Mouse (Mus musculus): ENCODE measurements at regions not wholly inside any gene's neighbourhood (a gene's known extent, or its start where the extent isn't known, plus 50 kb on each side); places are given as distances from the start of the nearest gene placed in this dataset.

GRCm38 (mm10) chr16:73613017-73613416, 798.6 kb downstream of the Robo2 start:
- H3K9ac ChIP-seq (ENCODE audit: control insufficient read depth, low read depth, low read length, poor library complexity, severe bottlenecking), result no peak overlapping the region
- H3K27ac ChIP-seq (ENCODE audit: control insufficient read depth, low read depth, low read length), result no peak overlapping the region
- H3K9me3 ChIP-seq (replicated peaks; ENCODE audit: insufficient read depth, low read length), result no peaks in the 10 kb centered on the region
- no peaks in the 10 kb centered on the region for H3K79me2 ChIP-seq (ENCODE audit: control insufficient read depth, insufficient read depth, low read length, poor library complexity)
- no peak for DNase-seq (ENCODE audit: low read depth, low spot score)
- H3K36me3 ChIP-seq (ENCODE audit: control insufficient read depth in 1 of 2, insufficient read depth in 2 of 2, low read length in 2 of 2), result no peaks in the 10 kb centered on the region
- H3K4me3 ChIP-seq (ENCODE audit: control insufficient read depth in 1 of 2, insufficient read depth in 1 of 2, low read depth in 2 of 2, low read length in 2 of 2), result no peak overlapping the region
- no peaks in the 10 kb centered on the region for H3K27me3 ChIP-seq (ENCODE audit: control insufficient read depth in 1 of 2, insufficient read depth in 2 of 2, low read length in 2 of 2)
- TF ChIP-seq UBTF (IDR thresholded peaks at IDR 0.05; ENCODE audit: borderline replicate concordance, insufficient read depth, low read depth, low read length), result no peak
- TF ChIP-seq KAT2A (conservative IDR thresholded peaks at IDR 0.05; ENCODE audit: low read depth, low read length), result no peak
- TF ChIP-seq TAL1 (IDR thresholded peaks at IDR 0.05; ENCODE audit: low read length), result no peak
- no peak for TF ChIP-seq JUND (IDR thresholded peaks at IDR 0.05; ENCODE audit: low read depth, low read length)
- TF ChIP-seq RAD21 (IDR thresholded peaks at IDR 0.05; ENCODE audit: low read depth, low read length), result no peak
- TF ChIP-seq ZKSCAN1 (IDR thresholded peaks at IDR 0.05; ENCODE audit: low read depth, low read length), result no peak
- no peak for TF ChIP-seq POLR2A (IDR thresholded peaks at IDR 0.05; ENCODE audit: control insufficient read depth in 1 of 2, insufficient read depth in 1 of 2, low read depth in 1 of 2, low read length in 2 of 2, poor library complexity in 1 of 2)
- no peak for TF ChIP-seq EP300 (IDR thresholded peaks at IDR 0.05; ENCODE audit: low read depth in 1 of 2, low read length in 2 of 2)
- no peaks in the 10 kb centered on the region for H3K4me1 ChIP-seq (ENCODE audit: control insufficient read depth in 1 of 2, insufficient read depth in 2 of 2, low read length in 2 of 2)

- Histone ChIP-seq H3K9me3 (replicated peaks; ENCODE audit: insufficient read depth, low read length) (no peaks in the 10 kb centered on the region), H3K27ac (ENCODE audit: control insufficient read depth, low read depth, low read length) (no peak overlapping the region), H3K4me1 (ENCODE audit: control insufficient read depth in 1 of 2, insufficient read depth in 2 of 2, low read length in 2 of 2) (no peaks in the 10 kb centered on the region), H3K9ac (ENCODE audit: control insufficient read depth, low read depth, low read length, poor library complexity, severe bottlenecking) (no peak overlapping the region), H3K4me3 (ENCODE audit: control insufficient read depth in 1 of 2, insufficient read depth in 1 of 2, low read depth in 2 of 2, low read length in 2 of 2) (no peak overlapping the region), H3K79me2 (ENCODE audit: control insufficient read depth, insufficient read depth, low read length, poor library complexity) (no peaks in the 10 kb centered on the region), H3K27me3 (ENCODE audit: control insufficient read depth in 1 of 2, insufficient read depth in 2 of 2, low read length in 2 of 2) (no peaks in the 10 kb centered on the region), H3K36me3 (ENCODE audit: control insufficient read depth in 1 of 2, insufficient read depth in 2 of 2, low read length in 2 of 2) (no peaks in the 10 kb centered on the region)
- no peak for DNase-seq (ENCODE audit: low read depth, low spot score)
- TF ChIP-seq ZKSCAN1 (IDR thresholded peaks at IDR 0.05; ENCODE audit: low read depth, low read length) (no peak), E2F4 (IDR thresholded peaks at IDR 0.05; ENCODE audit: borderline replicate concordance, low read depth, low read length) (no peak), CHD2 (IDR thresholded peaks at IDR 0.05; ENCODE audit: low read length) (no peak), UBTF (IDR thresholded peaks at IDR 0.05; ENCODE audit: borderline replicate concordance, insufficient read depth, low read depth, low read length) (no peak), RCOR1 (IDR thresholded peaks at IDR 0.05; ENCODE audit: low read depth, low read length) (no peak), ZC3H11A (IDR thresholded peaks at IDR 0.05; ENCODE audit: low read depth, low read length) (no peak), KAT2A (conservative IDR thresholded peaks at IDR 0.05; ENCODE audit: low read depth, low read length) (no peak), ZMIZ1 (IDR thresholded peaks at IDR 0.05; ENCODE audit: low read depth, low read length) (no peak), USF1 (IDR thresholded peaks at IDR 0.05; ENCODE audit: low read depth, low read length) (no peak), NRF1 (IDR thresholded peaks at IDR 0.05; ENCODE audit: insufficient read depth, low read depth, low read length, poor library complexity, severe bottlenecking) (no peak), ZNF384 (IDR thresholded peaks at IDR 0.05; ENCODE audit: low read depth, low read length) (no peak), JUND (IDR thresholded peaks at IDR 0.05; ENCODE audit: low read depth, low read length) (no peak), MAX (IDR thresholded peaks at IDR 0.05; ENCODE audit: low read length) (no peak), TAL1 (IDR thresholded peaks at IDR 0.05; ENCODE audit: low read length) (no peak), ELF1 (IDR thresholded peaks at IDR 0.05; ENCODE audit: low read depth, low read length) (no peak), RAD21 (IDR thresholded peaks at IDR 0.05; ENCODE audit: low read depth, low read length) (no peak)
Observed at GRCm38 (mm10) chr16:73591421-73591820, 820.2 kb downstream of the Robo2 start.

Data from MEL (cell line).